Comparison of ENCODE assay signal across 8 mouse cellular contexts in the genomic region with DNA sequence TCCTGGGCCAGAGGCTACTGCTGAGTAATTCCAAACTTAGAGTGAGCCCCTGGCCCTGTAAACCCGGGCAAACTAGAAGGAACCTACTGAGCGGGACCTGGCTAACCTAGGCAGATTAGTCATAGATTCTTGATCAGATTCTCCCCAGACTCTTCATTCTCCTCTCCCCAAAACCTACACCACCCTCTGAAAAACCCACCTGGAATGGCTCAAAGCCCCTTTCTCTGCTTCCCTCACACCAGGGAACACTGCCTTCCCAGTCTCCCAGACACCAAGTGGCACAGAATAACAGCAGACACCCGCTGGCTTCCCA. TPM values are rescaled to one million over a fixed set of nuclear protein-coding genes. Genes with fewer than 3 reads are reported as not detected.
A peak's percentile ranks its signal among the peaks of the same experiment; 100 is the strongest.
DNase-seq lines count a peak whose midpoint lies in the region; ATAC-seq lines count a peak whose summit lies in the region.

No protein-coding gene starts in this region.

- 37% methylated on average over 3 of the region's 3 CpGs for whole genome bisulfite sequencing in kidney, embryonic 15.5 days
- WGBS in embryonic facial prominence, embryonic 12.5 days = 31% methylated on average over 3 of the region's 3 CpGs
- 17% methylated on average over 3 of the region's 3 CpGs for WGBS in hindbrain, embryonic 16.5 days
- WGBS in midbrain, embryonic 15.5 days = 13% methylated on average over 3 of the region's 3 CpGs

- H3K27me3 ChIP-seq in kidney, embryonic 15.5 days = no peaks in the 10 kb centered on the region
- no peaks in the 10 kb centered on the region for H3K27me3 ChIP-seq in embryonic facial prominence, embryonic 12.5 days
- H3K27me3 ChIP-seq in hindbrain, embryonic 16.5 days (replicated peaks; ENCODE audit: control insufficient read depth, insufficient read depth, low read length) = no peaks in the 10 kb centered on the region
- no peaks in the 10 kb centered on the region for H3K27me3 ChIP-seq in midbrain, embryonic 15.5 days (replicated peaks)

- peak overlapping the region; percentile 70 for H3K9ac ChIP-seq in kidney, embryonic 15.5 days
- H3K9ac ChIP-seq in embryonic facial prominence, embryonic 12.5 days = peak overlapping the region; percentile 76
- H3K9ac ChIP-seq in hindbrain, embryonic 16.5 days (ENCODE audit: low read depth, low read length) = peak overlapping the region; percentile 88
- H3K9ac ChIP-seq in midbrain, embryonic 15.5 days = peak overlapping the region; percentile 89

- peaks cover 36% of the 10 kb centered on the region for H3K36me3 ChIP-seq in kidney, embryonic 15.5 days
- H3K36me3 ChIP-seq in embryonic facial prominence, embryonic 12.5 days = peaks cover 18% of the 10 kb centered on the region; the same call in 1 of the 2 replicates
- H3K36me3 ChIP-seq in hindbrain, embryonic 16.5 days (ENCODE audit: control insufficient read depth, insufficient read depth, low read length) = no peaks in the 10 kb centered on the region
- H3K36me3 ChIP-seq in midbrain, embryonic 15.5 days (replicated peaks) = no peaks in the 10 kb centered on the region

- ATAC-seq in kidney, embryonic 15.5 days (replicated peaks; ENCODE audit: low FRiP score) = no peak
- no peak for ATAC-seq in embryonic facial prominence, embryonic 12.5 days (ENCODE audit: insufficient number of reproducible peaks, insufficient read depth, low FRiP score, low TSS enrichment)
- no peak for ATAC-seq in hindbrain, embryonic 16.5 days
- no peak for ATAC-seq in midbrain, embryonic 15.5 days (replicated peaks)

- no peak for DNase-seq in kidney, adult 11 months
- no peak for DNase-seq in layer of hippocampus, postnatal 25 days (ENCODE audit: extremely low spot score in 1 of 2, low spot score in 1 of 2)
- no peak for DNase-seq in urinary bladder, adult 18-20 months (ENCODE audit: low spot score in 2 of 2)
- no peak for DNase-seq in thymus, postnatal 14 days

- H3K9me3 ChIP-seq in kidney, embryonic 15.5 days (replicated peaks) = no peaks in the 10 kb centered on the region
- no peaks in the 10 kb centered on the region for H3K9me3 ChIP-seq in embryonic facial prominence, embryonic 12.5 days
- no peaks in the 10 kb centered on the region for H3K9me3 ChIP-seq in hindbrain, embryonic 16.5 days (ENCODE audit: control insufficient read depth, low read length)
- no peaks in the 10 kb centered on the region for H3K9me3 ChIP-seq in midbrain, embryonic 15.5 days

- peaks cover 86% of the 10 kb centered on the region for H3K4me1 ChIP-seq in kidney, embryonic 15.5 days
- peaks cover 68% of the 10 kb centered on the region for H3K4me1 ChIP-seq in embryonic facial prominence, embryonic 12.5 days
- peaks cover 70% of the 10 kb centered on the region for H3K4me1 ChIP-seq in hindbrain, embryonic 16.5 days (ENCODE audit: control insufficient read depth, insufficient read depth, low read depth, low read length)
- peaks cover 85% of the 10 kb centered on the region for H3K4me1 ChIP-seq in midbrain, embryonic 15.5 days

- H3K27ac ChIP-seq in kidney, embryonic 15.5 days = peak overlapping the region; percentile 95
- H3K27ac ChIP-seq in embryonic facial prominence, embryonic 12.5 days = peak overlapping the region; percentile 95
- H3K27ac ChIP-seq in hindbrain, embryonic 16.5 days (ENCODE audit: low read depth, low read length) = peak overlapping the region; percentile 96
- H3K27ac ChIP-seq in midbrain, embryonic 15.5 days = peak overlapping the region; percentile 98

- peak overlapping the region; percentile 86 for H3K4me2 ChIP-seq in kidney, embryonic 15.5 days
- H3K4me2 ChIP-seq in embryonic facial prominence, embryonic 12.5 days (replicated peaks) = peak overlapping the region; percentile 89
- peak overlapping the region; percentile 70 for H3K4me2 ChIP-seq in hindbrain, embryonic 16.5 days (ENCODE audit: low read length)
- H3K4me2 ChIP-seq in midbrain, embryonic 15.5 days = peak overlapping the region; percentile 75

- H3K4me3 ChIP-seq in kidney, embryonic 15.5 days (replicated peaks) = peak overlapping the region; percentile 74
- H3K4me3 ChIP-seq in embryonic facial prominence, embryonic 12.5 days = peak overlapping the region; percentile 71
- peak overlapping the region; percentile 65 for H3K4me3 ChIP-seq in hindbrain, embryonic 16.5 days (ENCODE audit: low read length)
- peak overlapping the region; percentile 87 for H3K4me3 ChIP-seq in midbrain, embryonic 15.5 days

RNA-seq across cellular contexts. Expression of a gene that starts 18.7 kb away (rescaled TPM):
- polyA plus RNA-seq in kidney, embryonic 15.5 days (2015; fragmentation: Nextera tagmentation; extraction: Ambion mirVana) = 51.0 and 51.4 TPM in 2 replicates
- 40.0 and 41.1 TPM in 2 replicates for polyA plus RNA-seq in embryonic facial prominence, embryonic 12.5 days (2016; fragmentation: Nextera tagmentation; extraction: Ambion mirVana)
- polyA plus RNA-seq in hindbrain, embryonic 16.5 days (2015; fragmentation: Nextera tagmentation; extraction: Ambion mirVana) = 51.4 and 62.2 TPM in 2 replicates
- 60.9 and 76.8 TPM in 2 replicates for polyA plus RNA-seq in midbrain, embryonic 15.5 days (2015; fragmentation: Nextera tagmentation; extraction: Ambion mirVana)
- 10 to 100 TPM; 69.2 to 83.9 TPM for total RNA-seq in layer of hippocampus, postnatal 25 days (2021)
